Mouse (Mus musculus): ENCODE data around the gene Anks1.

DNA sequence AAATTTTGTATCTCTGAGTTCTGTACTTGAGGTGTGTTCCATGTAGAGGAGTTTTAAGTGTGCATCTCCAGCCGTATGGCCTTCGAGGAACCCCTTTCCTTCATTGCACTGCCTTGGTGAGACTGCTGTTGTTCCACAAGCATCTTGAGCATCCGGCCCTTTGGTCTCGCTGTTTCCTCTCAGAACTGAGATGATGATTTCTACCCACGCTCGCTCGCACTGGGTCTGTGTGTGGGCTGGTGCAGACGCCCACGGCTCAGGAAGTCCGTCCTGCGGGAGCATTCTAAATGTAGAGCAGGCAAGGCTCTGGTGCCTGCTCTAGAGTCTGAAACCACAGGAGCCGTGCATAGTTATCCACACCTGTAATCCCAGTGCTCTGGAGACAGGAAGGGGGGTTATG is 88.1 kb downstream of the Anks1 start:
- no peak for TF ChIP-seq POLR2A (IDR thresholded peaks at IDR 0.05; ENCODE audit: borderline replicate concordance, extremely low read depth, insufficient read depth, insufficient read length, poor library complexity, severe bottlenecking)
- TF ChIP-seq CTCF (IDR thresholded peaks at IDR 0.05; ENCODE audit: borderline replicate concordance, extremely low read depth, insufficient read depth, insufficient read length), result no peak
